Mouse (Mus musculus) brain, adult 2 months (tissue): ENCODE measurements around the gene Ttll7.

Experiments used
- DNase-seq: peaks from one replicate; pipeline ENCODE4 v3.0.0; 2011; ENCODE audit warnings: low read depth, low spot score

Gene Ttll7

DNA sequence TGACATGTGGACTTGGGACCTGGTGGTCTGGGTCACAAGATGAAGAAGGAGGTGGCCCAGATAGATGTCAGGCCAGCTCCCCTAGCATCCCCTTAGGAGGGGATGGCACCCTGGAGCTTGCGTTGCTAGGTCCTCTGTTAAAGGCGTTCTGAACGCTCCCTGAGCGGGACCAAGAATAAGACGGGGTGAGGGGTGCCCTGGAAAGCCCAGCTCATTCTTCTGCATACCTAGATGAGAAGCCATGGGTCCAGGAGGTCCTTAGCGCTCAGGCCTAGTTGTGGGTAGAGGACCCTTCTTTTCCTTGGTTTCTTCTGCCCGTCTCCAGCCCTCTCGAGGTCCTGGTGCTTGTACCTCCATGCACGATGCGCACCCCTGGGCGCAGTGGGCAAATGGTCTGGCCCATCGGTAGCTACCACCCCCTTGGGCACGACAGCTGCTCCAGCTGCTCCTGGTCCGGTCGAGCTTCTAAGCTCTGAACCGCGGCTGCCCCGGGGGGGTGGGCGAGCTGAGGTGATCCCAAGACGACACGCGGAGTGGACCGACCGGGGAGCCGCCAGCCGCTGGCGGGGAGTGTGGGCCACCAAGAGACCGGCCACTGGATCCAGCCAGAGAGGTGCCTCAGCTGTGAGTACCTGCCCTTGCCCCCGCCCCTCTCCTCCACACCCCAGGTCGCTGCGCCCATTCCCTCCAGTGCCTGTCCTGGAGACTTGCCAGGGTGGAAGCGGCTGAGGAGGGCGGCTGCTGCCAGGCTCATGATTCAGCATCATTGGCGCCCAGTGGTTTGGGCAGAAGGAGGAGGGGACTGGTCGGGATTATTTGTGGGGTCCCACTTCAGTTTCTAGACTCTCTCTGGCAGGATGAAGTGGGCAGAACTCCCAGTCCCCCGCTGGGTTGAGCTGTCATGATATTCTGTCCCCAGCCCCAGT, at the start of gene Ttll7:
TSS of gene Ttll7 (plus strand) at position 402 of the 926 bp plus-strand sequence.
- DNase-seq = peak; percentile 97

DNA sequence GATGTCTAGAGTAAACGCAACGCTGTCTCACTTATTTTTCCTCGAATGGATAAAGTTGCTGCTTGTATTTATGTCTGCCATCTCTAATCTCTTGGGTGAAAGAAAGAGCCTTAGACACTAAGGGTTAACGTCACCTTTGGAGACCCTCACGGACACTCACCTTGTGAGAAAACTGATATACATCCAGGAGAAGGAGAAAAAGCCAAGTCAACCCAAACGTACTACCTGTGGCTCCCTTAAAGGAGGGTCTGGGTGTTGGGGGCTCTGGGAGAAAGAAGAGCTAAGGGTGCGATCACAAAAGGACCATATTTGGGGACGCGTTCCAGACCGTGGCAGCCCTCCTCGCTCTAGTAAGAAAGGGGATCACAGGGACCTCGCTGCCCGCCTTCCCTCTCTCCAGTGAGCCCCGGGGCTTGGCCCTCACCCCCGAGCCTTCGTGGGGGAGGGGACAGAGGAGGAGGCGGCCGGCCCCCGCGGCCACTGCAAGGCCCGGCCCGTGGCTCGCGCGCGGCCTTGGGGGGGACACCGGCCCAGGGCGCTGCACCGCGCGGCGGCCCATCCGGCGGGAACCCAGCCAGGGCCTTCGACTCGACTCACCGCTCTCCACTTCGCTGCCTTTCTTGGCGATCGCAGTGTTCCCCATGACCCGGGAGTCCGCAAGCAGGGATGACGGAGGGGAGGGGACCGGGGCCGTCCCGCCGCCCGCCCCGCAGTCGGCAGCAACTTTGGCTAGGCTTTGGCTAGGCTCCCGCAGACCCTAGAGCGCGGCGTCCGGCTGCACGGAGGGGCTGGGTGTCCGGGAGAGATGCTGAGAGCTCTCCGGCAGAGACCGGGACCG, 39.9 kb upstream of the Ttll7 start:
- peak; percentile 47 for DNase-seq

DNA sequence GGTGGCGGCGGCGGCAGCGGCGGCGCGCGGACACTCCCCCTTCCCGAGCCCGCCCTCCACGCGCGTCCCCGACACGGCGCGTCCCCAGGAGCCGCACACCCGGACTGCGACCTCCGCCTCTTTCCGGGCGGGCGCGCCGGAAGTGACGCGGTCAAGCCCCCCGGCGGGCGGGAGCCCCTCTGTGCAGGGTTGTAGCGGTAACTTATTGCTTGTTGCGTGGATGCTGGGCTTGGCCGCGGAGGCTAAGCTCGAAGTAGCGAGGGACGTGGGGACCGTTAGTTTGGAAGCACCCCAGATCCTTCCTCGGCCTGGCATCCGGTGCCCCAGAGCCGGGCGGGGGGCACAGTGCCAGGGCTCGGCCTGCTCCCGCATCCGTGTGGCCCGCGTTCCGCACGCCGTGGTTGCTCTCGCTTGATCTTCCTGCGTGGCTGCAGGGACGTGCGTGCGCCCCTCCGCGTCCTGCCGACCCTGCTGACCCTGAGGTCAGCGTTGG, 39.2 kb upstream of the Ttll7 start, which contains the start of gene Prkacb:
TSS of gene Prkacb (minus strand) at position 90 of the 493 bp plus-strand sequence.
- peak; percentile 95 for DNase-seq

DNA sequence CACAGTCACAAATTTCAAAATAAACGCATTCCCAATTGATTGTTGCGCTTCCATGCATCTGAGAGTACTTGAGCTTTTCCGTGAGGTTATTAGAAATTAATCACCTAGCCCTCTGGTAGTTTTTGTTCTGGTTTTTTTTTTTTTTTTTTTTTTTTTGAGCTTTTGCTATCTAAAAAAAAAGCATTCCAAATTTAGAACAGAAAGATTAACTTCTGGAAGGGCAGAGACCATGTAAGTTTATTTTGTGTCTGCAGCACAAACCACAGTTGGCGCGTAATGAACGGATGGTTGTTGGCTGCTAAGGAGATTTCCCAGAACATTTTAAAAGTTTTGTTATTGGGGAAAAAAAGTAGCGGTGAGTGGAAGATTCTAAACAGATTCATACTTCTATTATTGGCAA, 38.5 kb upstream of the Ttll7 start:
- peak; percentile 10 for DNase-seq

DNA sequence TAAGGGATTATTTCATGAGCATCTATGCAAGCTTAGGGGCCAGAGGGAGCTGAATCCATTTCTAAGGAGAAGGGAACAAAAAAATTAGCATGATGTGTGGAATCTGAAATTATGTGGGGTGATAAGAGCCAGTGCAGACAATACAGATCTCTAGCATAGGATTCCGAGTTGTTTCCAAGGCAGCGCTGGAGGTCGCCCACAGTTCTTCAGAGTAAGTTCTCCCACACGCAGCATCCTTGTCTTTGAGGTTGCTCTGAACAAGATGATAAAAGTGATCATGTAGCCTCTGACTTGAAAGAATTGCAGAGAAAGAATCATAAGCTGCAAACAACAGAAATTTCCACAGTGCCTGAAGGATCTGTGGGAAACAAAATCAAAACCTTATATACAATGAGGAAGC, 31.4 kb upstream of the Ttll7 start:
- DNase-seq = peak; percentile 59

DNA sequence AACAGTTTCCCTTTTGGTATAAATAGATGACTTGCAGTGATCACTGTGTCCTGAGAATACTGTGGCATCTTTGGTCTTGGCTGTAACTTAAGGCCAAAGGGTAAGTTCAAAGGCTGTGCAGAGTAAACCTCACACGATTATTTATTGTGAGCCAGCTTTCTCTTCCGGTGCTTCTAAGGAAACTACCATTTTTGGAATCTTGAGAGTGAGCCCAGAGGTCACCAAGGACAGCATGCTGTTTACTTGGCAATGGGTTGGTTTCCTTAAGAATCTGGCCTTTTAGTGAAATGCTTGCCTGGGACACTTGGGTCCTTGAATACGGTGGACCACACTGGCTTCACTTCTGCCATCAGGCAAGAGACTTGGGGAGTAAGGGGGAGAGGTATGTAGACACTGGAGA, 9.4 kb upstream of the Ttll7 start:
- DNase-seq = no peak

DNA sequence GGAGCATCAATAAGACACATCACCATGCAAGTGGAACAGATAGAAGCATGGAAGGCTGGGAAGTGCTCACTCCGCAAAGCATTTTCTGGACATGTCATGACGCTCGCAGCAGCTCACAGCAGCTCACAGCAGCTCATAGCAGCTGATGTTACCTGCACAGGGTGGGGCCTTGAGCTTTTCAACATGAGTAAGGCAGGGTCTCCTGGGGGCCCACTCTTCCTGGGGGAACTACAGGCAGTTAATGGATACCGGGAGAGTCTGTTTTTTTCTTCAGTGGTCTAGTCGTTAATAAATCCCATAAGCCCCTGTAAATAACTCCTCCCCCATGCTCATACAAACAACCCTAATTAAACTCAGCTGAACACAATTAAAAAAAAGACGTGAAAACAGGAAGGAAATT, 8.7 kb upstream of the Ttll7 start:
- DNase-seq = no peak

DNA sequence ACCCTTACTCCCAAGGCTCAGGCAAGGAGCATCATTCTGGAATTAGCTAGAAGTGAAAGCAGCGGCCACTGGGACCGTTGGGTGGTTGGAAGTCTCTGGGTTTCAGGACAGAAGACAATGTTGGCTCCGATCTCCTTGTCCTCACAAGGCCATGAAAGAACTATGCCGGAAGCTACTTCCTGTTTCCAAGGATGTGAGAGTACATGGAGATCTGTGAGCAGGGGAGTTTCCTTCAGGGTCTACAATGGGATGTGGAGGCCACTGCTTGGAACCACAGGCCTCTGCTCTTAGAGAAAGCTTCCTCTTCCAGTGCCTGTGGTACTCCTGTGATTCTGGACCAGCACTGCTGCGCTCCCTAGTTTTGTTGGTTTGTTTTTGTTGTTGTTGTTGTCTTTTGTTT, 5.9 kb upstream of the Ttll7 start:
- DNase-seq = no peak

DNA sequence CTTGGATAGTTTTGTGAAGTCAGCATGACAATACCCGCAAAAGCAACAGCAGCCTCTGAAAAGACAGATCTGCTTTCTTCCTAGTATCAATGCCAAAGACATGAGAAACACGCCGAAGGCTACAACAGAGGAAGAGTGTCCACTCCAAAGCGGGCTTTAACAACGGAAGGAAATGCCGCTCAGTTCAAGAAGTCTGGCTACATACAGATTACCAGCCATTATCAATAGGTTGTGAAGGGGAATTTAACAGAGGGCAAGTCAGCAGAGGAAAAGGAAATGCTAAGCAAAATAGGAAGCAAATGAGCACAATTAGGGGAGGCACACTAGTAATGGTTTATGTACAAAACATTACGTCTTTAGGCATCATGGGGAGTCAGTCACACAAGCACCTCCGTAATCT, 4.1 kb upstream of the Ttll7 start:
- no peak for DNase-seq

DNA sequence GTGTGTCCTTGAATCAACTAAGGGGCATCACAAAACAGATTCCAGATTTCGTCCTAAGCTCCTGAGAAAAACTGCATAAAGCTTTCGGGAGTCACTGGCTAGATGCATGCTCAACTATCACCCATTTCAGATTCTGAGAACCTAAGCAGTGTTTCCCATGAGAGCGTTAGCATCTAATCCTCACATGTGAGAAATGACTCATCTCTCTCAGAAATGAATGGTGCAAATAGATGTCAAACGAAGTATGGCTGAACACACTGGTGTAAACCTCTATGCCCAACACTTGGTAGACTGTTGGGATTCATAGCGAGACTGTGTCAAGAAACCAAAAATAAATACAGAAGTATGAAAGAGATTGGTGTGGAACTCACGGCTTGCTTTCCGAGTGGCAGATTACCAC, 2.8 kb upstream of the Ttll7 start:
- DNase-seq = no peak

DNA sequence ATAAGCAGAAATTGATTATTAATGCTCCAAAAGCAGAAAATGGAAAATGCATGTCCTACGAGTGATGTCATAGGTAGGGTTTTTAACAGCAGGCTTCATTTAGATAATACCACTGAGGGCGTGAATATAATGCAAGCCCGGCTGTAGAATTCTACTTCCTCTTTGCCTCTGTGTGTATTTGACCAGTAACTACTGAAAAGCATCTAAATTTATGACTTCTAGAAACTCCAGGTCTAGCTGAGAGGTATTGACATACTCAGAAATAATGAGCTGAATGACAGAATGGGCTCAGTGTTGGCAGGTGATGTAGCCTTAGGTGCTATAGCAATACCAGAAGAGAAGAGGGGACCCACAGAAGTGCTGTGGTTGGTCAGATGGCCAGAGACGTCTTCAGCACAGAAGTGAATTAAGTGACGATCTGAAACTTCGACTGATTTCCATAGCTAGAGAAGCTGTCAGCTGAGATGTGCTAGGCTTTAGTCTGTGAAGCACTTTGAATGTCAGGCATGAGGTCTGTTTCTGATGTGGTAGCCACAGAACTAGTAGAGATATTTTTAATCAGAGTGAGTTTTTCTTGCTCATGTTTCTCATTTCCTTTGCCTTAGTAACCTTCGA, 2.4 kb downstream of the Ttll7 start:
- DNase-seq = no peak

DNA sequence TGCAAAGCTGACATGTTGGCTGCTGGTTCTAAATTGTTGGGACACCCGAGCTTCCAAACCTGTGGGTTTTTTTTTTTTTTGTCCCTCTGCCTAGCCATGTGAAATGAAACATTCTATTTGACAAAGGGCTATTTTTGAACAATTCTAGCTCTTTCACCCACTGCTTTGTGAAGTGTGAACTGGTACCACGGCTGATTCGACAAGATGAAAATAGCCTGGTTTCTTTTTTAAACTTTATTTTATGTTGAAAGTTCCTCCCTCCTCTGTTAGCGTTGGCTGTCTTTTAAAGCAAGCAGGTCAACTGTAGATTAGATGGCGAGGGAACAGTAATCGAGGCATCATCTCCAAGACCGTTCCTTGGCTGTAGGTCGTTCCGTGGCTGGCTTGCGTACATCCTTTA, 5.2 kb downstream of the Ttll7 start:
- DNase-seq = peak; percentile 78

DNA sequence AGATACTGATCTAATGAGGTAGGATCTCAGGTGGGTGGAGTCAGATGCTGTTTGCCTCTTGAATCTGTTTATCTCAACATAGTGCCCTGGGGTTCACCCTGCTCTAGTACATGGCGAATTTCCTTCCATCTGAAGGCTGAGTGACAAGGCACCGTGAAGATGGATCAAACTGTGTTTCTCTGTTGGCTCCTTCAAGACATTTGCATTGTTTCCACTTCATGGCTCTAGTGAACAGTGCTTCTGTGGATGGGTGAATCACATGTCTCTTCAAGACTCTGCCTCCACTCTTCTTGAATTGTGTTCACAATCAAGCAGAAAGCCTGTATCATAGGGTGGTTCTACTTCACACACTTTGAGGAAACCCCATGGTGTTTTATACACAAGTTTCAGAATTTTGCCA, 8.1 kb downstream of the Ttll7 start:
- no peak for DNase-seq

DNA sequence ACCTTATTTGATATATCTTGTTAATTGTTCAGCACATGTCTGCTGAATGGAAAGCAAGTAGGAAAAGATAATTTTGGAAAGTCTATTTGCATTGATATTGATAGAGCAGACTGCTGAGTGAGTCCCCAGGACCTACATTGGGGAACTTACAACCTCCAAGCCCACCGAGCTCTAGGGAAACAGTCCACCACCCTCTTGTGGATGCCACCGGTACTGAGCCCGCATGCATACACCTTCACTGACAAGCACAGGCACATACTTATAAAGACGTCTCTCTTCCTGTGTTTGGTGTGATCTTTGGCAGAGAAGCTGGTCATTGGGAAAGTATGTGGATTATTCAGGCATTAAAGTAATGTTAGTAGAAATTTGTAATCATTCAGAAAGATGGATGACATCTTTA, 14.4 kb downstream of the Ttll7 start:
- DNase-seq = peak; percentile 39

DNA sequence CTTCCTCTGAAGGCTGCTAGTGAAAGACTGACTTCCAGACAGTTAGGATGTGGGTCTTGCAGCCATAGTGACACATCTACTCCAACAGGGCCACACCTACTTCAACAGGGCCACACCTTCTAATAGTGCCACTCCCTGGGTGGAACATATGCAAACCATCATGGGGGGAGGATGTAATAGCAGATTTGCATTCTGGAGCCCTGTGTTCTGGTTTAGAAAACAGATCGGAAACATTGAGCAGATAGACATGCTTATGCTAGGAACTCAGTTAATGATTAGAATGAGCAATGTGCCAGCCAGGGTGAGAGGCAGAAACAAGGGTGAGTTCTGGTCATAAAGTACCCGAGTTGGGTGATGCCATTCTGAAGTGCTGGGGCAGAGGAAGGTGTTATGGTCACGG, 19.8 kb downstream of the Ttll7 start:
- no peak for DNase-seq

DNA sequence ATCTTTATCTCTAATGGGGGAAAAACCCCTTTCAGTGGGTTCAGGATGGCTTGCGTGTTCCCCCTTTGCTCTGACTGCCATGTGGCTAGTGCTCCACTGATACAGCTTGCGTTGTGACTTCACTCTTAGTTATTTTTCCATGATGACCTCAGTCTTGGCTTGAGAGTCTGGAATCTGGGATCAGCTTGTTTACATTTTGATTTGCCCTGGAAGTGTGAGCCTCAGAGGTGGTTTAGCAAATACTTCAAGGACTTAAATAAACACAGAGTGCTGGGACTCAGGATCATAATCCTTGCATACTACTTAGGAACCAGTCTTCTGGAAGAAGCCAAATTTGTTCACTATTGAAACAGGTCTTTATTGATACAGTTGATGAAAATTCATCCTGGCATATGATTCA, 23.8 kb downstream of the Ttll7 start:
- DNase-seq = peak; percentile 60

DNA sequence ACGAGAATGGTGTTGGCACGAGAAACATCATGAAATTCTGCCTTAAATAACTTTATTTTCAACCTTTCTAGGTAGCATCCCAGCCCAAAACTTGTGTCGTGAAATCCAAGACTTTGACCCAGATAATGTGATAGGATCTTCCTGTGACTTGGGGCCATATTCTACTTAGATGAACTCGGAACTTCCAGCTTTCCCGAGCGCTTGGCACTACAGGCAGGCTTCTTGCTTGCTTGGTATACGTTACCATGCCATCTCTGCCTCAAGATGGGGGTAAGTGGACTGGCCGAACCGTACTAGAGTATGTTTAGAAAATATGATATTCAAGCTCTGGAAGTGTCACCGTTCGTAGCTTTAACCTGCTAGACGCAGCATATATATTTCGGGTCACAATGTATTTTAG, 41.8 kb downstream of the Ttll7 start:
- DNase-seq = no peak

DNA sequence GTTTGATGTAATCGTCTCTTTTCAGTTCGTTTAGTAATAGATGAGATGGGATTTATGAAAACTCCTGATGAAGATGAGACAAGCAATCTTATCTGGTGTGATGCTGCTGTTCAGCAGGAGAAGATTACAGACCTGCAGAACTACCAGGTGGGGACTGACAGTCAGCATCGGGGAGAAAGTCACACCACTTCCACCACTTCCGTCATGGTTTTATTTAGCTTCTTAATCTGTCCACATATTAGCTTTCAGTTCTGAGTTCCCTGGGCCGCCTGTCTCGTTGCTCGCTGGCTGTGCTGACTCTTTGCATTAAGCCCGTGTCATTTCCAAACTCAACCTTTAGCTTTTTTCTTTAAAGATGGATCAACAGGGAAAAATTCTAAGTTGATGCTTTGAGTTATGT, 44.4 kb downstream of the Ttll7 start:
- no peak for DNase-seq

DNA sequence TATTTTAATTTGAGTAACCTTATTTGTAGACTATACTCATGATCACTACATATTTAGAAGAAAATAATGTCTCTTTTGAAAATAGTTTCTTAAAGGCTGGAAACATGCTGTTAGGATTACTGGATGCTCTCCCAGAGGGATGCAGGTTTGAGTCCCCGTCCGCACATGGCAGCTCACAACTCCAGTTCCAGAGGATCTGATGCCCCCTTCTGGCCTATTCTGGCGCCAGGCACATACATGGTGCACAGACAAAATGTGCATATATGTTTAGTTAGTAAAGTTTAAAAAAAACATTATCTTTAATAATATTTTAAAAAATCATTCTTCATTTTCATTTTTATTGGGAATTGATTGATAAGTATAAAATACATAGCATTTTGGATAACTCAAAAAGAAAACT, 47.9 kb downstream of the Ttll7 start:
- peak; percentile 32 for DNase-seq

DNA sequence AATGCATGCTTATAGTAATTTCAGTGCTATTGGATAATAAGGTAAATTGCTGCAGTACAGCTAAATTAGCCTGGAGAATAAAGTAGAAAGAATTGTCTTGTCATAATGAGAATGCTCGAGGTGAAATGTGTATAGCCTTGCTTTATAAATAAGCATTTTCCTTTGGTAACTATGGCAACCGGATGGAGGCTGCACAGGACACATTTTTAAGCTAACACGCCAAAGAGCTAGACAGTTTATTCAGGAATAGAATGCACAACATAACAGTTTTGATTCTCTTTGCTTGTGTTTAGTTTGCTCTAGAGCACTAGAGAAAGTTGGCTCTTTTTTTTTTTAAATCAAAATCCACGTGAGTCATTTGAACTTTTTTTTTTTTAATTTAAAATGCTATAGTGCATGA, 49.6 kb downstream of the Ttll7 start:
- peak; percentile 66 for DNase-seq

DNA sequence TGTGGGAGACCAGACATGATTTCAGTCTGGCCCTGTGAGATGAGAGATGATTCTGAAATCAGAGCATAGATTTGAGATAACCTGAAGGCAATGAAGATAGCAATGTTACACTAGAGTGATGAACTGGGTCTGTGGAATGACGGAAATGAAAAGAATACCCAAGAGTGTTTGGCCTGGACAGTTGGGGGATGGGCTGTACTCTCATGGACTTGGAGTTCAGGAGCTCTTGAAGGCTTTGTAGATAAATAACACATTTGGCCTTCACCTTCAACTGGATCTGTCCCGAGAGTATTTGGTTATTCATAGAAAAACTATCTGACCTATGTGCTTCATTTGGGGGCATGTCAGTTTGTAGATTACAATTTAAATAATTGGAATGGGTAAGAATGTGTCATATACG, 53.4 kb downstream of the Ttll7 start:
- no peak for DNase-seq

DNA sequence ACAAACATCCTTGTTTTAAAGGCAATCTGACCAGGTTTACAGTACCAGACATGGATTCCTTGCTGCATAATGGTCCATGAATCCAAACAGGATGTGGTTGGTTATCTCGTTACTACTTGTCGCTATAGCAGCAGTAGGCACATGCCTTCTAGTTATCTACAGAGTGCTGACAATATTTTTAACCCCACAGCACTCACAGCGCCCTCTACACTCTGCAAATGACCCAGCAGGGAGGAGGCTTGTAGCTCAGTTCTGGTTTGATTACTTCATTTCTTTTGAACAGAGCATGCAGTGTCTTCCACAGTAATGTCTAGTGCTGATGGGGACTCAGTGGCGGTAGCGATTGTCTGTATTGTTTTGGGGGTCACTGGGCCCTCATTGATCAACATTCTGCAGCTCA, 56.8 kb downstream of the Ttll7 start:
- peak; percentile 33 for DNase-seq
